Mouse (Mus musculus): ENCODE measurements around the gene Phlda1. TPM values are rescaled to one million over a fixed set of nuclear protein-coding genes. Genes with fewer than 3 reads are reported as not detected.

The Phlda1 gene
- polyA plus RNA-seq, 1 experiment from 2014 or later = 137 TPM

DNA sequence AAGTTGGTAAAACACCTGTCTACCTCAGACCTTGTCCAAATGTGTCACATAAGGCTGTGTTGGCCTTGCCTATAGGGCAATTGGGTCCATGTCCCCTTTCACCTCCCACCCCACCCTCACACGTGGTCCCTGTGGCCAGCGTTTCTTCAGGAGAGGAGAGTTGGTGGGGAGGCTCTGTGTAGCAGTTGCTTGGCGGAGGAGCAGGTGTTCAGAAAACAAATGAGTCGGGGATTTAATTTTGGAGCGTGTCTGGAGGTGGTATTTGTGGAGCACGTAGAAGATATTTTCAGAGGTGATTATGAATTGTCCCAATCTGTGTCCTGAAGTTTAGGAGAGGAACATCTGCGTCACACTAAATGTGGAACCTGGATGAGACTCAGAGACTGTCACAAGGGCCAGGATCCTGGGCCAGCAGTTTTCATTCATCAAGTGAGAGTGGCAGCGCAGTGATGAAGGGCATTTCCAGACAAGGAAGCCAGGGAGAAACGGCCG lies 41.8 kb downstream of the Phlda1 start:
- 63% methylated on average over 10 of the region's 10 CpGs for WGBS

DNA sequence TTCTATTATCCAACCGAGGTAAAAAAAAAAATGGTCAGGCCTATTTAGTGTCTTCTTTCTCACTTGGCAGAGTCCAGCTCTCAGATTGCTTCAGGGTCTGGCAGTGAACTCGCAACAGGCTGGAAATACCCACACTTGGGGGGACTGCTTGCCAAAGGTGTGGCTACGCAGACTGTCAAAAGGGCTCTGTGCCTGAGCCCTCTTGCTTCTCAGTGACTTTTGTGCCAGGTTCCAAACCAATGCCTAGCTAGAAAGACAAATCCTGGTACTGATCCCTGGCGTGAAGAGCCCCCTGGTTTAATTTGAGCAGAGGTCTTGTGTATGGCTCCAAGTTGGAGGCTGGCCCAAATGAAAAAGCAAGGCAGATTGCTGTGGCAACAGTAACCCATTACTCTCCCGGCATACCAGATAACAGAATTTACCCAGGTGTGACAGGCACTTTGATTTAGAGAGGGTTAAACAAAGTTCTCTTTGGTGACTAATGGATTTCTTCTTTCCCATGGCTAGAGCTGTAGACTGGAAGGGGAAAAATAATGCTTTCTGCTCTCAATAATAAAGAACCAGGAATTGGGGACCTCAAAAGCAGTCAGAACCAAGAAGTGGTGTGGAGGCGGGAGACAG lies 44.1 kb downstream of the Phlda1 start:
- Histone ChIP-seq H3K4me1 (replicated peaks; ENCODE audit: control insufficient read depth, insufficient read depth, low read length) (peaks cover 23% of the 10 kb centered on the region), H3K27ac (ENCODE audit: low read length) (peak overlapping the region; percentile 14), H3K9ac (ENCODE audit: low read length) (no peak overlapping the region), H3K27me3 (ENCODE audit: control insufficient read depth, insufficient read depth, low read depth, low read length) (no peaks in the 10 kb centered on the region), H3K36me3 (ENCODE audit: control insufficient read depth, insufficient read depth, low read length) (no peaks in the 10 kb centered on the region), H3K4me2 (ENCODE audit: low read depth, low read length) (no peak overlapping the region), H3K9me3 (ENCODE audit: control insufficient read depth, low read length) (no peaks in the 10 kb centered on the region), H3K4me3 (ENCODE audit: low read length) (no peak overlapping the region)
- no peak; the same call in 1 of the 2 replicates for ATAC-seq (ENCODE audit: low read depth)
- WGBS = 34% methylated on average over 6 of the region's 6 CpGs

More for the DNA sequence above, 41.8 kb downstream of the Phlda1 start:
- H3K36me3 ChIP-seq (ENCODE audit: control insufficient read depth, insufficient read depth, low read length) = no peaks in the 10 kb centered on the region
- H3K27ac ChIP-seq (ENCODE audit: low read length) = no peak overlapping the region
- no peaks in the 10 kb centered on the region for H3K9me3 ChIP-seq (ENCODE audit: control insufficient read depth, low read length)
- no peak overlapping the region for H3K9ac ChIP-seq (ENCODE audit: low read length)
- H3K4me2 ChIP-seq (ENCODE audit: low read depth, low read length) = no peak overlapping the region
- H3K4me3 ChIP-seq (ENCODE audit: low read length) = no peak overlapping the region
- no peaks in the 10 kb centered on the region for H3K27me3 ChIP-seq (ENCODE audit: control insufficient read depth, insufficient read depth, low read depth, low read length)
- ATAC-seq (ENCODE audit: low read depth) = no peak
- H3K4me1 ChIP-seq (replicated peaks; ENCODE audit: control insufficient read depth, insufficient read depth, low read length) = peaks cover 26% of the 10 kb centered on the region

DNA sequence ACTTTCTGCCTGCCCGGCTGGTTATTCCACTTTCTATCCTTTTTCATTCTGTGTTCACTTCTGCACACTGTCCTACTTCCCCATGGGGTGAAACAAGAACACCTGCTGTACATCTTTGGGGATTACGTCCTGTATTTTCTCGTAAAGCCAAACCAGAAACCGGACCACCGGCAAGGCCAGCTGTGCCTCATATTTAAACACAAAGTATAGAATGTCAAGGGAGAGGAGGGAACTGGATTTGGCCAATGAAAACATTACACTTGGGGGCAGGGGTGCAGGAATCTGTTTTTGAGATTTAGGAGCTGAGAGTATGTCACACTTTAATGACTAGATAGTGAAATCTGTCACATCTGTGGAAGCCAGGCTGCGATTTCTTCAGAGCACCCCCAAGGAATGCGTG lies 47.6 kb downstream of the Phlda1 start:
- H3K27me3 ChIP-seq (ENCODE audit: control insufficient read depth, insufficient read depth, low read depth, low read length) = no peaks in the 10 kb centered on the region
- 31% methylated on average over 7 of the region's 7 CpGs for WGBS
- H3K4me1 ChIP-seq (replicated peaks; ENCODE audit: control insufficient read depth, insufficient read depth, low read length) = peaks cover 34% of the 10 kb centered on the region
- ATAC-seq (ENCODE audit: low read depth) = peak; percentile 60
- no peak overlapping the region for H3K9ac ChIP-seq (ENCODE audit: low read length)
- H3K36me3 ChIP-seq (ENCODE audit: control insufficient read depth, insufficient read depth, low read length) = no peaks in the 10 kb centered on the region
- H3K4me2 ChIP-seq (ENCODE audit: low read depth, low read length) = no peak overlapping the region
- H3K4me3 ChIP-seq (ENCODE audit: low read length) = no peak overlapping the region
- H3K9me3 ChIP-seq (ENCODE audit: control insufficient read depth, low read length) = no peaks in the 10 kb centered on the region
- 0 out of 2 replicates have a peak overlapping the region, but pooled peaks have one; percentile 4 for H3K27ac ChIP-seq (ENCODE audit: low read length)

DNA sequence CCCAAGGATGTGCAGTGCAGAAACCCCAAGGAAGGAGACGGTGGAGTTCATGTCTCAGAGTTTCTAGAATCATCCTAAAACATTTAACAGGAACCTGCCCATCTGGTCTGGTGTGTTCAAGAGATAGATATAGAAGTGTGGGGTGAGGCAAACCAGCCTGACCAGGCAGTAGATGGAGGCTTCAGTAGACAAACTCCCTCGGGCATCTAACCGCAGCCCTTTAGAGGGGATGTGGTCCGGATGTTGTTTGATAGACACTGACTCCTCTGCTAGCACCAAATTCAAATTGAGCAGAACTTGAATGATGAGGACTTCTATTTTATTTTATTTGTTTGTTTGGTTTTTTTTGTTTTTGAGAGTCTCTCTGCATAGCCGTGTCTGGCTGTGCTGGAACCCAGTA lies 48.6 kb downstream of the Phlda1 start:
- no peak overlapping the region for H3K9ac ChIP-seq (ENCODE audit: low read length)
- no peaks in the 10 kb centered on the region for H3K27me3 ChIP-seq (ENCODE audit: control insufficient read depth, insufficient read depth, low read depth, low read length)
- ATAC-seq (ENCODE audit: low read depth) = no peak
- H3K27ac ChIP-seq (ENCODE audit: low read length) = no peak overlapping the region
- 69% methylated on average over 5 of the region's 5 CpGs for WGBS
- peaks cover 42% of the 10 kb centered on the region for H3K4me1 ChIP-seq (replicated peaks; ENCODE audit: control insufficient read depth, insufficient read depth, low read length)
- no peak overlapping the region for H3K4me3 ChIP-seq (ENCODE audit: low read length)
- no peaks in the 10 kb centered on the region for H3K9me3 ChIP-seq (ENCODE audit: control insufficient read depth, low read length)
- H3K36me3 ChIP-seq (ENCODE audit: control insufficient read depth, insufficient read depth, low read length) = no peaks in the 10 kb centered on the region
- H3K4me2 ChIP-seq (ENCODE audit: low read depth, low read length) = no peak overlapping the region

DNA sequence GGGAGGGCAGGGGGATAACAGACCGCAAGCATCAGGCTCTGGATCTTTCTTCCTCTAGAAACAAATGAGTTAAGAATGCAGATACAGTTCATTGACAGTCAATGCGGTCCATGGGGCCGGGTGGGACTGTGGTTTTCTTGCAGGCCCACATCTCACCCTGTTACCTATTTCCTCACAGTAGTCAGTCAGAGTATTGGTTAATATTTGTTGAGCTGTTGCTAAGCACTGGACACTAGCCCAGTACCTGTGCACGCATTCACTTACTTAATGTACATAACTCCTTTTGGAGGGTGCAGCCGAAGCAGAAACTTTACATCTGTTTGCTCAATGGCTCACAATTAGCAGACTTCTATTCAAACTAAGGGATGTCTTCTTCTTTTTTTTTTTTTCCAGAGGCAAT lies 52.1 kb downstream of the Phlda1 start:
- Histone ChIP-seq H3K36me3 (ENCODE audit: control insufficient read depth, insufficient read depth, low read length) (no peaks in the 10 kb centered on the region), H3K27ac (ENCODE audit: low read length) (peak overlapping the region; percentile 50; the same call in 1 of the 2 replicates), H3K4me3 (ENCODE audit: low read length) (no peak overlapping the region), H3K4me1 (replicated peaks; ENCODE audit: control insufficient read depth, insufficient read depth, low read length) (peaks cover 37% of the 10 kb centered on the region), H3K9me3 (ENCODE audit: control insufficient read depth, low read length) (no peaks in the 10 kb centered on the region), H3K4me2 (ENCODE audit: low read depth, low read length) (no peak overlapping the region; the same call in 1 of the 2 replicates), H3K9ac (ENCODE audit: low read length) (no peak overlapping the region), H3K27me3 (ENCODE audit: control insufficient read depth, insufficient read depth, low read depth, low read length) (no peaks in the 10 kb centered on the region)
- ATAC-seq (ENCODE audit: low read depth) = peak; percentile 73
- WGBS = 35% methylated on average over 5 of the region's 5 CpGs

Other genes starting within 250 kb of the Phlda1 start
- gene Bbs10, start 207.6 kb upstream of the Phlda1 start, polyA plus RNA-seq (2015; fragmentation: Nextera tagmentation; extraction: Ambion mirVana) = 6.2 TPM in 2 replicates
- 220 and 239 TPM in 2 replicates for gene Nap1l1, start 33.1 kb upstream of the Phlda1 start, polyA plus RNA-seq (2015; fragmentation: Nextera tagmentation; extraction: Ambion mirVana)